Mouse (Mus musculus) urinary bladder, postnatal 14 days (tissue): ENCODE measurements around the gene Dnah3.
A peak's percentile ranks its signal among the peaks of the same experiment; 100 is the strongest.

Experiments used
- DNase-seq: peaks from one replicate; pipeline ENCODE4 v3.0.0; 2021; ENCODE audit warnings: low spot score

The Dnah3 gene

GRCm38 (mm10) chr7:120054016-120054415, 41.1 kb downstream of the Dnah3 start:
- DNase-seq: no peak

GRCm38 (mm10) chr7:120050447-120050846, 44.6 kb downstream of the Dnah3 start:
- no peak for DNase-seq

- no peak for DNase-seq
Observed at GRCm38 (mm10) chr7:120043990-120044389, 51.1 kb downstream of the Dnah3 start.

GRCm38 (mm10) chr7:120036422-120036821, 58.7 kb downstream of the Dnah3 start:
- DNase-seq: no peak

DNA sequence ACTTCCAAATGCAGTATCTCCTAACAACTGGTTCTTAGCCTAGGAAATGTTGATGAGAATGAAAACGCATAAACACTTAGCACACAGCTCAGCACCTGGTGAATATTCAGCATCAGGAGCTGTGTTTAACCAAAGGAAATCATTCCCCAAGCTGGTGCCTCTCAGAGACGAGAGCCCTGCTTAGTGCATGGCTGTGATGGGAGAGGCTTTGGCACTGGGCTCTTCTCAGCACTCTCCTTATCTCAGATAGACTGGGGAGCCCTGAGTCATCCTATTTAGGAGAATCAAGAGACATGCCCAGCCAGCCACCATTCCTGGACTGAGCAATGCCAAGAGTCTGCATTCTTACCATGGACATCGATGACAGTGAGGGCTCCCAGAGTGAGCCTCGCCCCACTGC, 60.1 kb downstream of the Dnah3 start:
- no peak for DNase-seq

DNA sequence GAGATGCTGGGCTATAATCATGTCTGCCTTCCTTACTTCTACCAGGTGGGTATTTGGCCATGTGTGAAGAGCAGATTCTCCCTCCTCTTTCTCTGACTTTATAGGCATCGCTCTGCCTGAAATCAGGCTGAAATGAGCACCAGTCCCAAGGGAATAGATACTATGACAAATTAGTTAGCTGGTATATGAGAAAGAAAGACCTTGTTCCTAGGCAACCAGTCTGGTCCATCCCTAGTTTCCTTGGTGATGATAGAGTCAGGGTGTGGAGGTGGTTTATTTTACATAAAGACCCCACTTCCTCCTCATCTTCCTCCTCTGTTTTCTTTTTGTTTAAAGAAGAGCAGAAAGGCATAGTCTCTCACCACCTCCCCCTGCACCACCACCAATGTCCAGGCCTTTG, 60.5 kb downstream of the Dnah3 start:
- no peak for DNase-seq

DNA sequence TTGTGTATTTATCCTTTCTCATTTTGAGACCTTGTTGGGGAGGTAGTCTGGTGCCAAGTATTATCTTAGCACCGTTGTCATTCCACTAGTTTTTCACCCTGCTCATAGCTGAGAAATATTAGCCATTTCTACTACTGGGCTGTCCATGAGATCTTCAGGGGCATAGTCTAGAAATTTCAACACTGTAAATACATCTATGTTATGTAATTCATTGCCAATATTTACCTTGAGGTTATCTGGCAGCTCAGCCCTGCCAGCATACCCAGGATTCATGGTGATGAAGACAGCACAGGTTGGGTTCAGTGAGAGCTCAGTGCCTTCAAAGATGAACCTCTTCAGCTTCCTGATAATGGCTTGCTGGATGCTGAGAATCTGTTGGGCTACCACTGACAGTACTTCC, 66.4 kb downstream of the Dnah3 start:
- DNase-seq: no peak

GRCm38 (mm10) chr7:119997066-119997465, 98.0 kb downstream of the Dnah3 start:
- DNase-seq: no peak

GRCm38 (mm10) chr7:119985279-119985912, 109.7 kb downstream of the Dnah3 start:
- no peak for DNase-seq

GRCm38 (mm10) chr7:119980170-119980569, 114.9 kb downstream of the Dnah3 start:
- DNase-seq: no peak

GRCm38 (mm10) chr7:119978576-119978975, 116.5 kb downstream of the Dnah3 start:
- DNase-seq: no peak

- no peak for DNase-seq
Observed at GRCm38 (mm10) chr7:119977574-119977973, 117.5 kb downstream of the Dnah3 start.

DNA sequence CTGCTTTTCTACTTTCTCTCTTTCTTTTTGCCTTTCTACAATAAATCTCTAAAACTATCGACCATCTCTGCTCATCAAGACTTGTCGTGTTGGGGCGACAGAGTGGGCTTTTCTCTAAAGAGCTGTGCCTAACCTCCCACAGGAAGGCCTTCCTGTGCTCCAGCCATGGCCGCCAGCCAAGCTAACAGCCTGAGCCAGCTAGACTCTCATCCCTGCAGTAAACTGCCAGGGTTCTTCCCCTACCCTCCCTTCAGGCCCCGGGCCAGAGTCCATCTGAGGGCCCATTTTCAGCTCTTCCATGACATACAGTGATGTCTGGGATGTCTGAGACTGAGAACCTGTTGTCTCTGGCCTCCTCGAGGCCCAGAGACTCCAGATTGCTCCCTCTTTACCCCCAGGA, 118.8 kb downstream of the Dnah3 start:
- DNase-seq: peak; percentile 27

GRCm38 (mm10) chr7:119974214-119974613, 120.9 kb downstream of the Dnah3 start:
- DNase-seq: no peak

- DNase-seq: no peak
Observed at GRCm38 (mm10) chr7:119969320-119969719, 125.8 kb downstream of the Dnah3 start.

DNA sequence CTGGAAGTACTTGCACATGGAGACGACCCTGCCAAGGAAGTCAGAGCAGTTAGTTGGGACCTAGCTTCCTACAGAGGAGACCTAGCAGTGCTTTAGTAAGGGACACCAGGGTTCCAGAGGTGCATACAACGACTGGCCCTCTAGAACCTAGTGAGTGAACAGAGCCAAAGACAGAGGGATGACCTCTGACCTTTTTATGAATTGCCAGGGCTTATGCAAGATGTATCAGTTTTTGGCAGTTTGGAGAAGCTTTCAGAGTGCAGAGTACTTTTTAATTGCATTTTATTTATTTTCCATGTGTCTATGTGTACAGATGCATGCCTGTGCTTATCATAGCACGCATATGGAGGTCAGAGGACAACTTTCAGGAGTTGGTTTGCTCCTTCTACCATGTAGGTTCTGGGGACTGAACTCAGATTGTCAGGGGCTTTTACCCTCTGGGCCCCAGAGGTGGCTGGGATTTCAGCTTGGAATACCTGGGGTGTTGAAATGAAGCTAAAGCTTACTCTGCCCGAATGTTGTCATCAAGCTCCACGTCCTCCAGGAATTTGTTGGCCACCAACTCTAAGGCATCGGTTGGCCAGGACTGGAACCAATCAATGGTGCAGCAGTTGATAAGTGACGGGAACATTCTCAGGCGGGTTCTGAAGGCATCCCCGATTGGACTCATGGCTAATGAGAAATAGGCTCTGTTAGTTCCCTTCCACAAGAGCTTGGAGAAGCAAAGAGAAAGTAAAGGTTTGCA, 129.3 kb downstream of the Dnah3 start:
- DNase-seq: no peak

DNA sequence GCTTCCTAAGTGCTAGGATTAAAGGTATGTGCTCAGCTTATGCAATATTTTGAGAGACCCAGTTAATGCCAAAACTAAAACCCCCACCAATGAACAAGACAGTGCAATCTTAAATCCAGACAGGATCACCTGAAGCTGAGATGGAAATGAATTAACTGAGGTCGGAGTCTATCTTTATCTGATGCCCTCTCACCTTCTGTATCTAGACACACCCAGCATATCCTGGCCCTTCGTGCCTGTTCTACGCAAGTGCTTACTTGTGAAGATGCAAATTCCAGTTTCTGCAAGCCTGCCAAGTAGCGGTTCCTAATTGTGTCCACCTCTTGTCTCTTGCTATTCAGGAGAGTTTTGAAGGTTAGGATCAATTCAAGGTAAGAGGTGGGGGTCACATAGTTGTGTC, 129.9 kb downstream of the Dnah3 start:
- no peak for DNase-seq

DNA sequence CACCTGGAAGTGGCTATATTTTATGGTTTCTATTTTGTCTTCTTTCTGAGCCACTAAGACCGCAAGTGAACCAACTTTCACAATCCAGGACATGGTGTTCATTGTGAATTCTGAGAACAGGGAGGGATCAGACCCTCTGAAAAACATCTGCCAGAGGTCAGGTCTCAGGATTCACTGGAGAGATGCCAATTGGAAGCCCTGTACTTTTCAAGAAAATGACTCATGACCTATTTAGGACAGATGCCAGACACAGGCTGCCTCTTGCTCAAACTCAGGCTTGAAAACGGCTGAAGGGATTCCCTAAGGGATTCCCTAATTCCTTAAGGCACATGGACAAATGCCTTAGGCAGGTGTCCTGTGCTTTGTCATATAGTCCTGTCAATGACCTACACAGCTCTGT, 134.0 kb downstream of the Dnah3 start:
- peak; percentile 47 for DNase-seq

GRCm38 (mm10) chr7:119960546-119960945, 134.5 kb downstream of the Dnah3 start:
- no peak for DNase-seq

- no peak for DNase-seq
Observed at GRCm38 (mm10) chr7:119960006-119960405, 135.1 kb downstream of the Dnah3 start.

DNA sequence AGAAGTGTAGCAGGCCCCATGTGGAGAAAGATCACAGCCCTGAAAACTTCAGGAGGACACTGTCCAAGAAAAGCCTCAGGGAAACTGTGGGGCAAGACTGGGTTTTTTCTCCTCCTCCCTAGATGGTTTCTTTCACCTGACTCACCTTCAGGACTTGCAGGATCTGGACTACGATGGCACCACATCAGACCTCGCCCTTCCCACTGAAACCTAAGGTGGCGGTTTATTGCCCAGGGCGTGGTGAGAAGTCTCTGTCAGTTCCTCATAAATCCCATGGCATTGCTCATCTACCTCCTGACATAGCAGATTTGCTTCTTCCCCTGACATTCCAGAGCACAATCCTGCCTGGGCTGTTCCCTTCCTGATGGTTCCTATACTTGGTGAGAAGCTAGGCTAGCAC, 135.6 kb downstream of the Dnah3 start:
- no peak for DNase-seq

GRCm38 (mm10) chr7:119959091-119959490, 136.0 kb downstream of the Dnah3 start:
- no peak for DNase-seq

GRCm38 (mm10) chr7:119957421-119957820, 137.7 kb downstream of the Dnah3 start:
- DNase-seq: no peak

GRCm38 (mm10) chr7:119954047-119954446, 141.0 kb downstream of the Dnah3 start:
- no peak for DNase-seq
